19 mouse cellular contexts compared by ENCODE assay signal in genomic region chr1:80045141-80045540, GRCm38 (mm10).
"Had no signal": no experiment of that assay in that cellular context is flagged by ENCODE, and none has a peak within 500 bp of the region (broad histone marks: within the 10 kb centered on the region; RNA-seq: fewer than 3 reads in every experiment).

No protein-coding gene starts in this region.

- H3K9me3 ChIP-seq: midbrain, embryonic 10.5 days; midbrain, embryonic 12.5 days; neural tube, embryonic 13.5 days; neural tube, embryonic 15.5 days had no signal

- H3K4me1 ChIP-seq: midbrain, embryonic 10.5 days; midbrain, embryonic 12.5 days; neural tube, embryonic 13.5 days; neural tube, embryonic 15.5 days had no signal

- ATAC-seq: midbrain, embryonic 16.5 days had no signal

- DNase-seq: lung, adult 18-20 months; lung, embryonic 14.5 days; lung, postnatal 10 days; lung, postnatal 4 days; midbrain, embryonic 14.5 days; retina, postnatal 1 day; right cerebral cortex, adult 18-20 months; right cerebral cortex, postnatal 25 days; right cerebral cortex, postnatal 4 days; spleen, adult 18-20 months; thymus, adult 18-20 months; thymus, postnatal 14 days; thymus, postnatal 36 days had no signal

- H3K4me2 ChIP-seq: lung, embryonic 14.5 days; midbrain, embryonic 12.5 days; neural tube, embryonic 13.5 days; neural tube, embryonic 15.5 days had no signal

- H3K9ac ChIP-seq: lung, embryonic 14.5 days; midbrain, embryonic 12.5 days; neural tube, embryonic 13.5 days; neural tube, embryonic 15.5 days had no signal

- H3K36me3 ChIP-seq: midbrain, embryonic 10.5 days; midbrain, embryonic 12.5 days; neural tube, embryonic 13.5 days; neural tube, embryonic 15.5 days had no signal

- H3K4me3 ChIP-seq: midbrain, embryonic 10.5 days; midbrain, embryonic 12.5 days; myocyte; neural tube, embryonic 13.5 days; neural tube, embryonic 15.5 days had no signal

- H3K27ac ChIP-seq: midbrain, embryonic 10.5 days; midbrain, embryonic 12.5 days; neural tube, embryonic 13.5 days; neural tube, embryonic 15.5 days had no signal

- H3K27me3 ChIP-seq: midbrain, embryonic 12.5 days; neural tube, embryonic 13.5 days; neural tube, embryonic 15.5 days had no signal
